Mouse (Mus musculus) R1 (cell line): ENCODE data around the gene Cpsf4l.
A peak's percentile ranks its signal among the peaks of the same experiment; 100 is the strongest.

Experiments
- DNase-seq: peaks from one replicate; pipeline ENCODE4 v3.0.0-alpha.2; 2018; ENCODE audit warnings: low read depth, low spot score

Gene Cpsf4l

DNA sequence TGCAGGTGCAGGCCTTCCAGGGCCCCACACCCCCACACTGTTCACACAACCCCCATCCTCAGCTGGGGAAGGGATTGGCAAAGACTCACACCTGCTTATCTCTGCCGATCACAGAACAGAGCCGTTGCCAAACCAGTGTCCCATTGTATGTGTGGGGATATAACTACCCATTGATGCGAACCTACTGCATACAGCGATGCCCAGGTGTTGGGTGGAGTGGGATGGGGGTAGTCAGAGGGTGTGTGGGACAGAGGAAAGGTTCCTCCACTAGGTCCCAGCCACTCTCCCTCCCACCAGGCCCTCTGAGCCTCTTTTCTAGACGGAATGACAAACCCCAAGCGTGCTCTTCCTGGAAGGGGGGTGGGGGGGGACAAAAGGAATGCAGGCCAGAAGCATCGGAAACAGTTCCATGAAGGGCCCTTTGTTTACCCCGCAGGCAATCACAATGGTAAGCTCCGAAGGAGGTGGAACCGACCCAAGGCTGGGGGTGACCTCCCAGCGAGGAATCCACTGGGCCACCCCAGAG, at the start of gene Cpsf4l:
Cpsf4l (minus strand) TSS at position 287 of the 526 bp plus-strand sequence.
- DNase-seq, result peak; percentile 98

DNA sequence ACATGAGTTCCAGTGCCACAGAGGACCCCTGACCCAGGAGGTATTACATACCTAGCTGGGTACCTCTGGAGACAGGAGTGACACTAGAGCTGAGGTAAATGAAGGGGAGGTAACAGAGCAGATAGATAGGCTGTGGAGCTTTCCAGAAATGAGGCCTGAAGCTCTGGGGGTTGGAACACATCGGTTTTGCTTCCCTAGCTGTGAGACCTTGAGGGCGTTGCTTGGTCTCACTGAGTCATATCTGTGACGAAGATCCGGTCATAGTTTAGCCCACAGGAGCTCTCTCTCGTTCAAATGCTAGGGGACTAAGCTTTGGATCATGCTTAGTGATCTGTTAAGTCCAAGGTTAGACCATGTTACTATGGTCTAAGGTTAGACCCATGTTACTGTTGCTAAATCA, 49.0 kb upstream of the Cpsf4l start:
- DNase-seq, result no peak

DNA sequence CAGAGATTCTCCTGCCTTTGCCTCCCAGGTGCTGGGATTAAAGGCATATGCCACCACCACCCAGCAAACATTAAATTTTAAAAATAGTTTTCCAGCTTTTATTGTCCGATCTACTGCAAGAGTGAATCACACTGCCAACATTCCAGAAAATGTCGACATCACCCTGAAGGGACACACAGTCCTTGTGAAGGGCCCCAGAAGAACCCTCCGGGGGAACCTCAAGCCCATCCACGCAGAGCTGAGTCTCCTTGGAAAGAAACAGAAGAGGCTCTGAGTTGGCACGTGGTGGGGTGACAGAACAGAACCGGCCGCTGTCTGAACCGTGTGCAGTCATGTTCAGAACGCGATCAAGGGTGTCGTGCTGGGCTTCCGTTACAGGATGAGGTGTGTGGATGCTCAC, 46.8 kb upstream of the Cpsf4l start:
- no peak for DNase-seq

DNA sequence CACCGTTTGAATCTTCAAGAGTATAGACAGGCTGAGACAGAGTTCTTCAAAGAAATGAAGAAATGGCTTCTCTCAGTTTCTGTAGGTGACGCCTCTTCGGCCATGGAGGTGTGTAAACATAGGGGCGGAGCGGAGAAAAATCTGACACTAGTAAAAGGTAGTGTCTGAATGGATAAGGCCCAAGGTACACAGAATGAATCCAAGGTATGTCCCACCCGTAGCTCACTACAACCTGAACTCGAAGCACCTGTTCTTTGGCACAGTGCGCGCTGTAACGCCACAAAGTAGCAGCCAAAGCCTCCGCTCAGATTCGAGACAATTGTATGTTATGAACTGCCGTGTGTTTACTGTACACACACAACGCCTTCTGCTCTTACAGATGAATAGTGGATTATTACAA, 46.1 kb upstream of the Cpsf4l start:
- DNase-seq, result no peak

DNA sequence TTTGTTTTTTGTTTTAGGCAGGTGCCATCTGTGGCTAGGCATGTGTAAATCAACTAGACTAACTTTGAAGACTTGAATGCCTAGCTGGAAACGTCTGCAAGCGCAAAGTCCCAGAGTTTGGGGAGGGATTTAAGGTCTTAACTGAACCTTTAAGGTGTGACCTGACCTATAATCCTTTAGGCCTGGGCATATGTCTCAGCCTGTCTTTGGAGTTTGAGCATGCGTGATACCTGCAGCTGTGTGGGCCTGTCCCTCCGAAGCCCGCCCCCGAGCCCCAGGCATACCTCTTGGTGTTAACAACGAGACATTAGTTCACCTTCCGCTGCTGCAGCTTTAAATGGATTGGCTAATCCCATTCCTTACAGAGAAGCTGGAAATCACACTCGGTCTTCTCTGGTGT, 45.0 kb upstream of the Cpsf4l start:
- peak; percentile 41 for DNase-seq

DNA sequence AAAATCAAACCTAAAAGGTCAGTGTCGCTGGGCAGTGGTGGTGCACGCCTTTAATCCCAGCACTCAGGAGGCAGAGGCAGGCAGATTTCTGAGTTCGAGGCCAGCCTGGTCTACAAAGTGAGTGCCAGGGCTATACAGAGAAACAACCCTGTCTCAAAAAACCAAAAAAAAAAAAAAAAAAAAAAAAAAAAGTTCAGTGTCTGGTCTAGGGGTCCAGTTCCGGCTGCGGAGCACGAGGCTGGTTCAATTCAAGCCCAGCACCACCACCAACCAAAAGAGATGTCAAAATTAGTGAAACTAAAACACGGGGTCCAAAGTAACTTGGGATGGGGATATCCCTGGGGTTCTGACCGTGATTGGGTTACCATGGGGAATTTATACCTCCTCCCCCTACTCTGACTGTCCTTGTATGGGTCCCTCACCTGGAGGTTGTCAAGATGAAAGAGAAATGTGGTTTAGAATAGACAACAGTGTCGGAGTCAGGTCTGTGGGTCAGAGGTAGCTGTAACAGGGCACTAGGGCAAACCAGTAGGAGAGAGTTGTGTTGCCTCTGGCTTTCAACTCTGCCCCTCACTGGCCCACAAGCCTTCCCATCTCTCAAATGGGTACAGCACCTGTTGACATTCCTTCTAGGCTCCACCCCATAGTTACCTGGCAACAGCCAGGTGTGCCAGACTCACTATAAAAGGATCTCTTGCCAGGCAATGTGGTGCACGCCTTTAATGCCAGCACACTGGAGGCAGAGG, 43.0 kb upstream of the Cpsf4l start:
- no peak for DNase-seq

DNA sequence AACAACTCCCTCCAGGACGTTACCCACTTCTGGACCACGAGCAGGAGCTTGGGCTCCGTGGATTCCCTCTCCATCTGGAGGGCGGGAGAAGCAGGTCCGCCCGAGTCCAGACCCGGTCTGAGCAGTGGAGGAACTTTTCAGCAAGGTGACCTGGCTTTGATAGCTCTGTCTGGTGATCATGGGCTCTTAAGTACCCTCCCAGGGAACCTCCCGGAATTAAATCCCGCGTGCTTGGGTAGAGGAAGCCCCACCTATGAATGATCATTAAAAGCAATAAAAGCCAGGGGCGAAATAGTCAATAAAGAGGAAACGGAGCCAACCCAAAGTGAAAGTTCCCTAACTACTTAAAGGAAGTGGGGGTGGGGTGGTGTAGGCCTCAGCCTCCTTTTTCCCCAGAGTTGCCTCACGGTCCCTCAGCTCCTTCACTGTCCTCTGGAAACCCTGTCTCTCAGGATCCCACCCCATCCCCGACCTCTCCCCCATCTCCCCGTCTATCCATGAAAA, 42.4 kb upstream of the Cpsf4l start:
- peak; percentile 89 for DNase-seq

DNA sequence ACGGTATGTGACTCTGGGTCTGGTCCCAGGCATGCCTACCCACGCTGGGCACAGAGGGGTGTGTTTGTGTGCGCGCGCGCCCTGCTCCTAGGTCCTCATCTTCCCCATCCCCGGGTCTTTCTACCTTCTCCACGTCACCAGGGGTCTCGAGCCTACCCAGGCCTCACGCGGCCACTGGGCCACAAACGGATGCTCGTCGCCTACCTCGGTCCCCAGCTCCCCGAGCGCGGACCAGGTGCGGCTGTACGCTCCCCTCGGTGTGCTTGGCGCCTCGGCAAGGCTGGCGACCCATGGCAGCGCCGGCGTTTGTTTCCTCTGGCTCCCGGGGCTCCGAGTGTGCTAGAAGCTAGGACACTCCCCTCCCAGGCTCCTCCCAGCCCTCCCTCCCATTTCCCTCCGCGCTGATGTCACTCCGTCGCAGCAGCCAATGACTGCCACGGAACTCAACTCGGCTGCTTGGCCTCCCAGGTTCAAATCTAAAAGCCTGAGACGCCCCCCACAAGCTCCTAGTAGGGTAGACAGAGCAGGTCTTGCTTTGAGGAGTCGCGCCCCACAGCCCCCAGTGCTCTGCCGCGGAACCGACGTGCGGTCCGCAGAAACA, 41.8 kb upstream of the Cpsf4l start, which contains the start of gene Cdc42ep4:
Cdc42ep4 (minus strand) TSS at position 398 of the 601 bp plus-strand sequence.
- peak; percentile 97 for DNase-seq

DNA sequence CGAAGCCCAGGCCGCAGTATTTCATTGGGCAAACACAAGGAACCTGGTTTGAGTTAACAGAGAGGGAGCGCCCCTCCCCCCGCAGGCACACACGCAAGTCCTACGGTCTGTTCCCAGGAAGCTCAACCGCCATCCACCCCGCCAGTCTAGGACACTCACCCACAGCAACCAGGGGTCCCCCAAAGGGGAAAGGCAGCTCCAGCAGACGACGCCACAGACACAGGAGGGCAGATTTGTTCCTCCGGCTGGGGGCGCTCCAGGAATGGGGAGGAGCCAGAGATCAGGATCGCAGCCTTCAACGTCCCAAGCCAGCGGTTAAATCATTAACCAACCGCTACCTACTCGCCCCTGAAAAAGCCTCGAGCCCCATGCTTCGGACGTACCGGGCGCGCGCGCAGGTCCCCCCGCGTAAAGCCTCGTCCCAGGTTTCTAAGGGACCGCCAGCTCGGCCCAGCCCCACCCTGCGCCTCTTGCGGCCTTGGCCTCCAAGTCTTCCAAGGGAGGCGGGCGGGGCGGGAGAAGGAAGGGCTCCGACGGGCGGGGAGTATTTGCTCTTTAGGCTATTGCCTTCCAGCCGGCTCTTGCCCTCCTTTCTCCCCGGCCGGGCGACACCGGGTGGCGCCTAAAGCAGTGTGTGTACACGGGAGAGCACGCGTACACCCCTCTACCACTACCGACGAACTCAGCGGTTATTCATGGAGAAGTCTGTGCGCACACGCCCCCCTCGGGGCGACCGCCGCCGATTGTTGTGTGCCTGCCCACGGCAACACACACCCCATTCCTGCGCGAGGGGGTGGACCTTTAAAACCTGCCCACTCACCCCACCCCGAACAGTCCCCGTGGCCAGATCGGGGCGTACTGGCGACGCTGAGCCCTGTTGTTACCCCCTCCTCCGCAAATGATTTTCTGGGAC, 41.0 kb upstream of the Cpsf4l start:
- peak; percentile 79 for DNase-seq

DNA sequence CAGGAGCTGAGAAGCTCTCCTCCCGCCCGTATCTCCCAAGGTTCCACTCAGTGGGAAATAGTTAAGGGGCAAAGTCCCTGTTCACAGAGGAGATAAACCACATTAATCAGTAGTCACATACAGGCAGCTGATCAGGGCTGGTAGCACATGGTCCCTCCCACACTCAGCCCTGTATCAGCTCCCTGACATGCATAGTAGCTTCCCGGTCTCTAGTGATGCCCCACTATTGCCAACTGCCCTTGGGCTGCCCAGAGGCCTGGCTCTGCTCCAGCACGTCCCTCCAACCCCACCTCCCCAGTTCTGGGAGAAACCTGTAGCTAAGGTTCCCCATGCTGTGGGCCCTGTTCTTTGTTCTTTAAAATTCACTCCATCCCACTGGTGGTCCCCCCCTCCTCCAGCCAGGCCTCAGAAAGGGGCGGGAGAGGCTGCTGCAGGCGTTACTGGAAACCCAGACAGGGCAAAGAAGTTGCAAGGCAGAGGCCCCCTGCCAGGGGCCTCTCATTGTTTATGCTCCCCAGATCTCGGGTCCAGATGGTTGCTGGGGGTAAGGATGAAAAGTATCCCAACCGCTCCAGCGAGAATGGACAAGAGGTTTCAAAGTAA, 40.0 kb upstream of the Cpsf4l start:
- peak; percentile 51 for DNase-seq

DNA sequence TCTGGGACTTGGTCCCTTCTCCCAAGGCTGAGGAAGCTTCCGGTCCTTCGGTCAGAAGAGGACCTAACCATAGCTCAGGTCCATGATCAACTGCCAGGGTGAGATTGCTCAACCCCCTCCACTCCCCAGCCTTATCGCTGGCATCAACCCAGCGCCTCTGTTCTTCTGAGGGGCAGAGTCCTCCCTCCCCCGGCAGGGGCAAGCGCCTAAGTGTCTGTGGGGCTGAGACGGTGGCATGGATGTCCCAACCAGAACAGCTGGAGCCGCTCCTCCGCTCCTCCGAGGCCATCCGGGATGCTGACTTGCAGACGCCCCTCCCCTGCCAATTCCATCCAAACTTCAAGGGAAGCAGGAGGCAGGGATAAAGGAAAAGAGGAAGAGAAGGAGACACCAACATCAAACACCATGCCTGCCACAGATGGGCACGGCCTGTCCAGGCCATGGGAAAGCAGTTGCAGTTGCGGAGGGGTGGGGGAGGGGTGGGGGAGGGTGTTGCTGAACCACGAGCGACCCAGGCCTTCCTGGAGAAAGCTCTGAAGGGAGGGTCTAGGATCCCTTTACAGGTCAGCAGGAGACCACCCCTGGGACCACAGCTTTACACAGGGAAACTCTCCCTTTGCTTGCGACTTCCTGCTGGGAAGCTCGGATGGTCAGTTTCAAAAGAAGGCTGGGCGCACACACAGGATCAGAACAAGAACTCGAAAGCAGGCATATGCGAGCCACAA, 39.1 kb upstream of the Cpsf4l start:
- DNase-seq, result no peak

DNA sequence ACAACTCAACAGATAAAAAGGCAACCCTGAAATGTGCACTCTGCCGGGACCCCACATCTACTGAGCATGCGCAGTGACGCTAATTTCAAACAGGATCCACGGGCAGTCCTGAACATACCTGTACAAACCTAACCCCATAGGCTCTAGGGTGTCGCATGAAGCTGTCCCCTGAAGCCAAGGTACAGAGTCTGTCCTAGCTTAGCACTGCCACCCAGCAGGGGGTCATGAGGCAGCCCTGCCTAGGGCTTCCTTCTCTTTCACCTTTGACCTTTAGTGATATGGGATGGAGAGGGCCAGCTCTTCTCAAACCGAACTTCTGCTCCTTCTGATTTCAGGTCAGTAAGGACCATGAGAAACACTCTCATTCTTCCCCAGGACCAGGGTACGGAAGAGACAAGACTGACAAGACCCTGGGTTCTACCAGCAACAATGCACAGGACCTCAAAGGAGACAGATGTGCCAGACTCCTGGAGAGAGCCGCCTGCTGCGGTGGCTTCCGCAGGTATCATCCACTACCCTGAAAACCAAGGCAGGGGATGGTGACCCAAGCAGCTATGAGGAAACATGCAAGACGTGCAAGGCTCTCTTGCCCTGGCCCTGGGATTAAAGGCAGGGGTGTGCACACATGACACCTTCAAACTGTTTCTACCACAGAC, 38.0 kb upstream of the Cpsf4l start:
- DNase-seq, result no peak

DNA sequence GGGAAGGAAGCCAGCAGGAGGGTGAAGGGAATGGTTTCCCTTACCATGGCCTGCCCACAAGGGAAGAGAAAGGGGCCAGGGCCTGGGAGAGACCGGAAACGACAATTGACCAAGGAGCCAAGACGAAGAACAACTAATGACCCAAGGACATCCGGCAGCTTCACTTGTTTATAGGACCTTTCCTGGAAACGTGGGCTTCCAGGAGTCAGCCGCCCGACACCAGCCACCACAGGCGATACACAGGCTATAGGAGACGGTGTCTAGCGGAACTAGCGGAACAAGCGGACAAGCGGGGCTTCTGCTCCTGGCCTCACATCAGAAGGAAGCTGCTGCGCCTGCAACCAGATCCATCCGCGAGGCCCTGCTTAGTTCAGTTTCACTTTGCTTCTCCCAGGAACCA, 37.2 kb upstream of the Cpsf4l start:
- no peak for DNase-seq

DNA sequence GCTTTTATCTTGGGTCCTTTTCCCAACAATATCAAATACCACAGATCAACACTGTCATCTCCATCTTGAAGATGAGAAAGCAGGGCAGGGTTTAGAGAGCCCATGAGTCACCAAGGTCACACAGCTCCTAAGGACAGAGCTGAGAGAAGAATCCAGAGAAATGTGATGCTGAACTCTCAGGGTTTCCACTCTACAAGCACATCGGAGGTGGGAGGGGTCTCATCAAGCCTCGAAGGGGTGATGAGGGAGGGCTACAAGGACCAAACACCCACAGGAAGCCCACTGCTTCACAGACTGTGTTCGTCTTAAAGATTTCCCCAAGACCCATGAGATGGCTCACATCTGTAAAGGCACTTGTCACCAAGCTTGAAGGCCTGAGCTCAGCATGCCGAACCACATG, 36.1 kb upstream of the Cpsf4l start:
- DNase-seq, result no peak

DNA sequence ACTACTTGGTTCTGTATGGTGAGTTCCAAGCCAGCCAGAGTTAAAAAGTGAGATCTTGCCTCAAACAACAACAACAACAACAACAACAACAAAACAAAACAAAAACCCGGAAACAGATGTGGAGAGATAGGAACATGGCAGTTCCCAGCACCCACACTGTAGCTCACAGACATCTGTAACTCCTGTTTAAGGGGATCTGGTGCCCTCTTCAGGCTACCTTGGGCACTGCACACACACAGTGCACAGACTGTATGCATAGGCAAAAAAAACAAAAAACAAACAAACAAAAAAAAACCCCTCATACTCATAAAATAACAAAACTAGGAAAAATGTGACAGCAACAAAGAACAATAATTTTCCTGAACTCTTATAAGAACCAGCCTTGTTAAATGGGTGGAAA, 33.2 kb upstream of the Cpsf4l start:
- peak; percentile 77 for DNase-seq

DNA sequence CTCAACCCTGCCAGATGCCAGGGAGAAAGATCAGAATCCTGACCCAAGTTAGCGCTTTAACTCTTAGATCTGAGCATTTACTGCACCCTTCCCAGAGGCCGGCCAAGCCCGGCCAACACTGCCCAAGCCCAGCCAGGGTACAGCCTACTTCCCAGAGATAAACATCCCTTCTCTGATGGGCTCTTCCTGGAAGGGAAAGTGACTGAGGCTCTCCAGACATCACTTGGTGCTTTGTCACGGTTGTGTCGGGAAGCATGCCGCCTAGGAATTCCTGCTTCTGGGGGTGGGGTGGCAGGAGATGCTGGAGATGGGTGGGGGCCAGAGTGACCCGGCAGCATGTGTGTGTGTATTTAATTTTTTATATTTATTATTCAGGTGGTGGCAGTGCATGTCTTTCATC, 30.3 kb upstream of the Cpsf4l start:
- DNase-seq, result no peak

DNA sequence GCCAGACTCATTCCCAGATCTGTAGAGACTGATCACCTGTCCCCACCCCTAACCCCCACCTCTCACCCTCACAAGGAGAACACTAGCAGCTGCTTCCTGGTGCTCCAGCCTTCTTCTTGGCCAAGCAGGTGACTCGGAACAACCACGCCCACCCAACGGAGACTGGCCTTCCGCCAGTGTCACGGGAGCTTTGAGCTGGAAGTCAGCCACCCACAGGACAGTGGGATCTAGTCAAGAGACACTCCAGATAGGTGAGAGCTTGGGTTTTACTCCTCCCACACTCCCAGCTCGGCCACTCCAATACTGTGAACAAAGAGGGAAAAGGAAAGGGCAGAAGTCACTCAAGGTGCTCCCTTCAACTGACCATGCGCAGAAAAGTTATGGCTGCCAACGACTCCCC, 29.4 kb upstream of the Cpsf4l start:
- no peak for DNase-seq

DNA sequence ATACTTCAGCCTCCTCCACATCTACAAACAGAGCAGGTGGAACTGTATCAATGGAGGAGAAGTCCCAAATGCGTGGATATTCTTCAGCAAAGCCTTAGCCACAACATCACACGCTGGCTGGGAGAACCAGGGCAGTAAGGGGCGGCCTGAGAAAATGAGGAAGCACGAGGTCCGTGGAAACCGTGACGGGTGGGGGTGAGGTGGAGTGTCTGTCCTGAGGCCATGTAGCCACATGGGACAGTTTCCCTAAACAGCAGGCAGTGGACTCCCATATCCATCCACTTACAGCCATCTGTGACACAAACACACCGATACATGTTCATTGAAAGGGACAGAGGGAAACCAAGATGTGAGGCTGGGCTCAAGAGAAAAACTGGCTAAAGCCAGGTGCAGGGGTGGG, 28.1 kb upstream of the Cpsf4l start:
- no peak for DNase-seq

DNA sequence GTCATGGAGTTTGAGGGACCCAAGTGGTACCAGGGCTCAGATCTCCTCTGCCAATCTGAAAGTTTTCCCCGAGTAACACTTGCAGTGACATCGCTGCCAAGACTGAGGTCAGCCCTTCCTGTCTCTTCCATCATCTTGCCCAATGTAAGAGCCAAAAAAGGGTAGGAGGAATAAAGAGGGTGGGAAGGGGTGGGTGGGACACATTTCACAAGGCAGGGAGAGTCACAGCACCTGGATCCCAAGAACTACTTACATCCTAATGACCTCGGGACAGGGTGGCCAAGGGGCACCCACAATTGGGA, 27.7 kb upstream of the Cpsf4l start:
- no peak for DNase-seq

DNA sequence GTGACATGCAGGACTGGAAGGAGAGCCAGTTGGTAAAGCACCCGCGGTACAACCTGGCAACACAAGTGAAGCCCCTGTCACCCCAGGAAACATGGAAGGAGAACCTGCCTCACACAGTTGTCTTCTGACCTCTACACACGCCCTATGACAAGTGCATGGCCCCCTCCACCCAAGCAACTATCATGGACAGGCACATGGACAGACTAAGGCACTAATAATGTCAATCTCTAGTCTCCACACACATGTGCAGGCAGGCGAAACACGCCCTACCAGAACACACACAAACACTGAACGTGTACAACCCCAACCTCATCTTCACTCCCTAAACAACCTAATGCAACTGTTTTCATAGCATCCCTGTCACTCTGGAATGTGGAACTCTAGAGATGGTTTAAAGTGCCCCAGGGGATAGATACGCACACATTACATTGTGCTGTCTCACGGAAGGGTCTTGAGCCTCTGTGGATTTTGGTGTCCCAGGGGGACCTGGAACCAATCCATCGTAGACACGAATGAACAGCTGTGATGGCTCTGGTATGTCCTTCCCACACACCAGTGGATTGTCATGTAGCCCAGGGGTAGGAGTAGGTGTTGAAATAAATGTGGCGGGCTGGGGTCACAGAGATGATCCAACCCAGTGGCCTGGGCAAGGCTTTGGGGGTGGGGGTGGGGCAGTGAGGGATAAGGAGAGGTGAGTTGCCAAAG, 27.2 kb upstream of the Cpsf4l start:
- DNase-seq, result no peak
